Mouse (Mus musculus) adrenal gland, postnatal 10 days (tissue): Measurements from ENCODE around the gene Sardh. TPM values are rescaled to one million over a fixed set of nuclear protein-coding genes. Genes with fewer than 3 reads are reported as not detected.
A peak's percentile ranks its signal among the peaks of the same experiment; 100 is the strongest.

Experiments
- DNase-seq: peaks from one replicate; pipeline ENCODE4 v3.0.0; 2021; ENCODE audit warnings: mixed read lengths
- long read RNA-seq, 2 experiments: library from polyadenylated mRNA; stranded (forward); transcript quantifications; one replicate each; pipeline ENCODE4 v2.0.0; 2021
- total RNA-seq, 2 experiments: library from RNA; stranded (reverse); gene quantifications; 2 replicates each; pipeline ENCODE4 v1.2.3; 2021

The Sardh gene
- 10 to 100 TPM; 46.6 to 79.0 TPM for total RNA-seq
- long read RNA-seq, experiment 1, full-length matches to known transcripts: 104 of 154 reads
- long read RNA-seq, experiment 1, partial matches to known transcripts: 25 of 154 reads
- long read RNA-seq, experiment 1, other reads (novel, unspliced or antisense): 25 of 154 reads
- long read RNA-seq, experiment 2, full-length matches to known transcripts: 16 of 19 reads
- long read RNA-seq, experiment 2, partial matches to known transcripts: 2 of 19 reads
- long read RNA-seq, experiment 2, other reads (novel, unspliced or antisense): 1 of 19 reads

DNA sequence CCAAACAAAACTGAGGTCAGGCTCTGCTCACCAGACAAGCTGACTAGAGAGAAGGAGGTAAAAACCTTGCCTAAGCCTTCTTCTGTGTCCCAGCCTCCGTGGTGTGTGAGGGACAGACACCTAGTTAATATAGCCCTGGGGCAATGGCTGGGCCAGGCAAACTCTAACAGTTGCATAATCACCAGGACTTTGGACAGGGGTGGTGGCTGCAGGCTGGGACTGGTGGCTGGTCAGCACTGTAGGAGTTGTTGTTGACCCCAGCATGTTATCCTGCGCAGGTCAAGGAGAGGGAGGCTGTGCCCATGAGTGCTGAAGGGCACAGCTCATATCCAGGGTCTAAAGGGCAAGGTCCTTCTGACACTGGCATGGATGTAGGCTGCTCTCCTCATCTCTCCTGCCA is at the start of gene Sardh:
Gene Sardh (minus strand): TSS at position 127 of the 400 bp plus-strand sequence.
- DNase-seq: no peak

DNA sequence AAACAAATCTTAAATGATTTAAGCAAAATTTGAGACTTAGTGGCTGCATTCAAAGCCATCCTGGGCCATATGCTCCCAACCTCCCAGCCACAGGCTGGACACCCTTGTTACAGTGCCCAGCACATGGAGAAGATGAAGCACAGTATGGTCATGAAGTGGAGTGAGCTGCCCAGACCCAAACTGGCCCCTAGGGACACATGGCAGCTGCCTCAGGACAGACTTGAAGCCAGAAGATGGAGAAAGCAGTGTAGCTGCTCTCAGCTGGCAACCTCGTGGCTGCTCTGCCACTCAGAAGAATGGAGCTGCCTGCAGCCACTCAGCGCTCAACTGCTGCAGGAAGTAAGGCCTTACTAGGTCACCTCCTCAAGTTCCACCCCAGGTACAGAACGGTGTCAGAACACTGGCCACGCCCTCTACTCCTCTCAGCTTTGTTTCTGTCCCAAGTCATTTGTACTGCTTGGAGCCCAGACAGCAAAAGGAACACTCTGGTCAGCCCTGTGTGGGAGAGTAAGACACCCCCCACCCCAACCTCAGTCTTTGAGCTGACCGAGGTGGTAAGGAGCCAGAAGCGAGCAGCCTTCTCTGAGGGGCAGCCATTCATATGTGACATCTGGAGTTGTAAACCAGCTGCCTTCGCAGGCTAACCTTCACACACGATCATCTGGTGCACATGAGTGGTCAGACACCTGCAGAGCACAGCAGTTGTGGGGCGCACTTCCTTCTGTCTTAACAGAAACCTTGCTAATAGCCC is 48.7 kb upstream of the Sardh start:
- peak; percentile 39 for DNase-seq

DNA sequence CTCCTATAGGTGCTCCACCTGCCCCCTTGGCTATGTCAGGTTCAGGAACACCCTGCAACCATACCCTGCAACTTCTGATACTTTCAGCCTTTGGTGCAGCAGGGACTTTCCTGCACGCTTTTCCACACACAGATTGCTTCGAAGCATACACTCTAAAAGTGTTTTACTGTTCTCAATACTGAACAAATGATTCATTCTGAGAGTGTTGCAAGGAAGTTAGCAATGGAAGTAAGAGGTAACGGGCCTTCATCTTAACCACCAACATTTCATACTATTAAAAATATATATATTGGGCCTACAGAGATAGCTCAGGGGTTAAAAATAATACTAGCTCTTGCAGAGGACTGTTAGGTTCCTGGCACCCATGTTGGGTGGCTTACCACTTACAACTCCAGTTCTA is 46.6 kb upstream of the Sardh start:
- DNase-seq: no peak

DNA sequence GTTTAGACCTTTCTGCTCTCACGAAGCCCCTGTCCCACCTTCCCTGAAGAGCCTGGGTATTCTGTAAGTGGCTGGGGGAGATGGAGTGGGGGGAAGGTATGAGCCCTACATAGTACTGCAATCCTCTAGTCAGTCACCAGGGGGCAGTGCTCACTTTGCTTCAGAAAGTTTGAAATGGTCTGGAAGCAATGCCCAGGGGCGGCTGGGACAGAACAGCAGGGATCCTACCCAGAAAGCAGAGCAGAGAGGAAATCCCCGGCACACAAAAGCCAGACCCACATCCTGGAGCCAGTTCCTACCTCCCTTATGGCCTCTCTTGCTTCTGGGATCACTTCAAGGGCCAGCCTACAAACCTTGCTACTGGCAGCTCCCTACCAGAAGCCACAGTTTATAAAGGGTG is 40.9 kb upstream of the Sardh start:
- peak; percentile 90 for DNase-seq

DNA sequence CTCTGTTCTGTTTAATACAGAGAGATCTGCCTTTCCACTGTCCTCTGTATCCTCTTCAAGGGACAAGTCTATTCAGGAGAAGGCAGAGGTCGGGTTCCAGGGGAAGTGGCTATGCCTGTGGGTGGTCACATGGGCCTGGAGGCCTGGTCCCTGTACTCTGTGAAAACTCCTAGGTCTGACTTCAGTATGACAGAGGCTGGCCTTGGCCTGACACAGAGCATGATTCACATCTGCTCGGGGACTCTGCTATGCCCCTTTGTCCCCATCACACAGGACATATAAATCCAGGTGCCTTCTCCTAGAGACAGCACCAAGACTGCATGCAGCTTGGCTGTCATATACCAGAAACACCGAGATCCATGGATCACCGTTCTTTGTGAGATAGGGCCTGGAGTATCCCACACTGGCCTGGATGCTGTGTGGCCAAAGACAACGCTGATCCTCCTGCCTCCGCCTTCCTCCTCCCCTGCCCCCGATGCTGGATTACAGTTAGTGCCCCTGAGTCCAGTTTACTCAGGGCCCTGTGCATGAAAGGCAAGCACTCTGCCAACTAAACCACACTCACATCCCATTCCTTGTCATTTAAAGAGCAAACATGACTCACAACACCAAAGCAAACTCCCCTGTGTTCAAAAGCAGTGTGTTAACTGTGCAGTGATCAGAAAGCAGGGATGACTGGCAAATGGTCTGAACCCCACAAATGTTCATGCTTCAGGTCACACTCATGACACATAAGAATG is 39.0 kb upstream of the Sardh start:
- DNase-seq: peak; percentile 42

DNA sequence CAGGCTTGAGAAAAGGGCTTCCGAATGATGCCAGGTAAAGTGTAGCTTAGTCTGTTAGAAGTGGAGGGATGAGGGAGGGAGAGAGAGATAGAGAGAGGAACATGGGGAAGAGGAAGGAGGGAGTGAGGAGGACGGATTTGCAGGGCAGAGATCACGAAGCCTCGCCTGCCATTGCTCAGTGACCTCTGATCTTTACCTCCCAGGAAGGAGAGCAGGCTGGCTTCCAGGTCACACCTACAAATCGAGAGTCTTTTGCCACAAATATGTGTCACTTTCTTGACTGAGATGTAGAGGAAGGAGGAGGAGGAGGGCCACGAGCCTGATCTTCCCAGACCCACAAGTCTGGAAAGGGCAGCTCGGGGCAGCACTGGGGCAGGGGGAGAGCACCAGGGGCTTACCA is 36.3 kb upstream of the Sardh start:
- no peak for DNase-seq

DNA sequence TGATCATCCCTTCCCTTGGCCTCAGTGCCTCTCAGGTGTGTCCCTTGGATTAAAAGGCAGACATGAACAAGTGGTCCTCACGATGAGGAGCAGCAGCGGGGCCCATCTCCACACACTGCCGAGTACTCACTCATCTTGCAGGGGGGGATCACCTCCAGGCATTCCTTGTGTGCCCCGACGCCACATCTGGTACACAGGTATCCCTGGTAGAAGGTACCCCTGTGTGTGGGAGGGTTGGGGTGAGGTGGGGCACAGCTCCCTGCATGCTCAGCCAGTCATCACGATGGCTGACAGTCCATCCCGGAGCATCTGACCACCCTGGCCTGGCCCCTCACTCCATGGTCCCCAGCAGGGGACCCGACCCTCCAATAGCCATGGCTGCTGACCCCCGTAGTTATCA is 33.6 kb upstream of the Sardh start:
- DNase-seq: no peak

DNA sequence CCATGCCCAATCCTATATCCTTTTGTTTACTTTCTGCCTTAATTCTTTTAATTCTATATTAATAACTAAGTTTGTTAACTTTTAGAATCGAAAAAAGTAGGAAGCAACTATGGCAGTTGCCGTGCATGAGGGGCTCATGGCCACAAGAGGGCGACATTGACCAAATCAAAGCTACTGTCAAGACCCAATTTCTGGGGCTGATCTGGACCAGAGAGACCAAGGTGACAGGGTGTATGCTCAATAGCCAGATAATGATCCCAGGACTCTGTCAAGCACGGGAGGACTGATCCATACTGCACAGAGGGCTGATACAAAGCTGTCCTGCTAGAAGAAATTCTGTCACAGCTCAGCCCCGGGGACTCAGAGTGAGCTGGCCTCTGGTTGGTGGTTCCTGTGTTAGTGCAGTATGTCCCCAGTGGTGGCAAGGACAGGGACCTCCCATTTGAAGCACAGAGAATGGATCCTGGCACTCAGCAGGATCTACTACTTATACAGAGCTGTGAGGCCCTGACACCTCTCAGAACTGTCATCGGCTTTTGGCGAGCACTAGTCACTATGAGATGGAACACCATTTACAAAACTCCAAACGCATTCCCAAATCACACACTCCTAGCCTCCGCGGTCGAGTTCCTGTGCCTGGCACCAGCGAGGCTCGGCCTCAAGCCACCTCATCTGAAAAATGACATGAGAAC is 32.9 kb upstream of the Sardh start:
- peak; percentile 83 for DNase-seq

DNA sequence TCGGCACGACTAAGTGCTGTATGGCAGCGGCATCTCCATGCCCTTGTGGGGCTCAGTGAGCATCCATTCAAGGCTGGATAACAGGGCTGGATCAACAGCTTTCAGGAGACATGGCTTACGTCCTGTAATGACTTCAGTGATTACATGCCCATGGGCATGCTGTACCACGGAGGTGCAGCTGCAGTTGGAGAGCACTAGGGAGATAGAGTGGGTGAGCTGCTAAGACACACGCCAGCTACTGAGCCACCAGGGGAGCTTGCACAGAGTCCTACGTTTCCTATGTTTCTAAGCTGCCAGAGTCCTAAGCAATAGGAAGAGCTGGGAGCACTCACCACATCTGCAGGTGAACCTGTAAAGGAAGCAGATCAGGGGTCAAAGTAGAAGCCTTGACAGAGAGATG is 30.7 kb upstream of the Sardh start:
- no peak for DNase-seq

DNA sequence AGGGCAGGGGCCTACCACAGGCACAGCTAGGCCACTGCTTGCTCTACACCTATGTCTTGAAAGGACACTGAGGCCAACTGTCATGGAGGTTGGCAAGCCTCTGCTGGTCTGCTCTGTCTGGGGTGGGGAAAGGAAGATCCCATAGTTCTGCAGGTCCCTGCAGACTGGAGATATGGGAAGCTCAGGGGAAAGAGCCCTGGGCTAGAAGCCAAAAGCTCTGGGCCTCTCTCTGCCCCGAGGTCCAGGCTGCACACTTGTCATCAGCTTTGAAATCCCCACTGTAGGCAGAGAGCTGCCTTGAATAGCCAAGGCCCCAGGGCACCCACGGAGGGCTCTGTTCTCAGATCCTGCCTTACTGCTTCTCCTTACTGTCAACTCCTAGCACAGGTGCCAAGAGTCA is 20.2 kb upstream of the Sardh start:
- no peak for DNase-seq

DNA sequence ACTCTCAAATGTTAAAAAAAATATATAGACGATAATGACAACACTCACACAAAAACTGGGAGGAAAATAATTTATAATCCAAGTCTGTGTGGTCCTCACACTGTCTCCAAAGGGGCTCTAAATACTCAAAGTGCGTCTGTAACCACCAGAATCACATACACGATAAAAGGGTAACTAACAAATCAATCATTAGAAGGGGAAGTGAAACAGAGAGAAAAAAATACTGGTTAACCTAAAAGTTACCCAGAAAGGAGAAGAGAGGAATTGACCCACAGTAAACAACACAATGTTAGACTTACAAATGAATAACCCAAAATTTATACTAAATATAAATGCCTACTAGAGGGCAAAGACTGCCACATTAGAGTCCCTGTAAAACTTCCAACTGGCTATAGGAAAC is 17.7 kb upstream of the Sardh start:
- no peak for DNase-seq

DNA sequence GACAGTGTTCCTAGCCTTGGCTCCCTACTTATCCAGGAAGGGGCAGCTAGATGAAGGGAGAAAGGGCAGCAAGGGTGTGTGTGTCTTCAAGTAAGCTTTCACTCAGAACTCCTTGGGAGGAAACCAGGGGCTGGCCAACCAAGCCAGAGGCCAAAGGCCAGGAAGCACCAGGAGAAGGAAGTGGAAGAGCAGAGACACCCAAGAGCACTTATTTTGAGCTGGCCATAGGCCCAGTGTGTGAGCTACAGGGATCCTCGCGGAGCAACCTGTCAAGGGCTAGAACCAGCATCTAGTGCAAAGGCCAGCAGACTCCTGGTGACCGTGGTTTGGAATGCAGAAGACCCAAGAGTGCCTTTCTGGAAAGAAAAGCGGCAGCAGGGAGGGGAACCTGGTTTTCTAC is 14.8 kb upstream of the Sardh start:
- DNase-seq: peak; percentile 36

DNA sequence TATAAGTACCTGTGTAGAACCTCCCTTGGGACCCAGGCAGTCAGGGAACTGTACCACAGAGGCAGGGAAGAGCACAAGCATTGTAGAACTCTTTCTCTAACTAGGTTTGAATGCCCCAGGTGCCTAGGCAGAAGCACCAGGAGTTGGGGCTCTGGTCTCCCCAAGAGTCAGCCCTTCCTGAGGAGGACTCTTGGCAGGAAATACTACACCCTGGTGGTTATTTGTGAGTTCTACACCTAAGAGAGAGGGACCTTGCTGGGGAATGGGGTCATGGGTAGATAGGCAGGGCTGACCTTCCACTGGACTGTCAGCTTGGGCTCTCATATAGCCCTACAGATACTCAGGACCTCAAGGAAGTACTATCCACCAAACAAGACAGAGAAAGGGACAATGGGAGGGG is 3.3 kb upstream of the Sardh start:
- DNase-seq: no peak

DNA sequence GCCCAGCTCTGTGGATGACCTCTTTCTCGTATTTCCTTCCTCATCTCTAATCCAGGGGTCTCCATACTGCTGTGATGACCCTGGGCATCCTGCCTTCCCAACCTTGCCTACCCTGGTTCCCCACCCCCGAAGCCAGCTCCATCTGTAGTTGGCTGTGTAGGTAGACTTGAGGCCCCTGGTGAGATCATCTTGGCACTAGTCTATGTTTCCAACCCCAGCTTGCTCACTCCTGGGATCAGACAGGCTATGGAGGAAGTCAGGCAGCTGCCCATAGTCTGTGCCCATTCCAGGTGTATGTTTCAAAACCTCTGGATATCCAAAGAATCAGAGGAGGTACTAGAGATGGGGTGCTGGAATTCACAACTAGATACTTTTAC is 662 bp downstream of the Sardh start:
- no peak for DNase-seq

DNA sequence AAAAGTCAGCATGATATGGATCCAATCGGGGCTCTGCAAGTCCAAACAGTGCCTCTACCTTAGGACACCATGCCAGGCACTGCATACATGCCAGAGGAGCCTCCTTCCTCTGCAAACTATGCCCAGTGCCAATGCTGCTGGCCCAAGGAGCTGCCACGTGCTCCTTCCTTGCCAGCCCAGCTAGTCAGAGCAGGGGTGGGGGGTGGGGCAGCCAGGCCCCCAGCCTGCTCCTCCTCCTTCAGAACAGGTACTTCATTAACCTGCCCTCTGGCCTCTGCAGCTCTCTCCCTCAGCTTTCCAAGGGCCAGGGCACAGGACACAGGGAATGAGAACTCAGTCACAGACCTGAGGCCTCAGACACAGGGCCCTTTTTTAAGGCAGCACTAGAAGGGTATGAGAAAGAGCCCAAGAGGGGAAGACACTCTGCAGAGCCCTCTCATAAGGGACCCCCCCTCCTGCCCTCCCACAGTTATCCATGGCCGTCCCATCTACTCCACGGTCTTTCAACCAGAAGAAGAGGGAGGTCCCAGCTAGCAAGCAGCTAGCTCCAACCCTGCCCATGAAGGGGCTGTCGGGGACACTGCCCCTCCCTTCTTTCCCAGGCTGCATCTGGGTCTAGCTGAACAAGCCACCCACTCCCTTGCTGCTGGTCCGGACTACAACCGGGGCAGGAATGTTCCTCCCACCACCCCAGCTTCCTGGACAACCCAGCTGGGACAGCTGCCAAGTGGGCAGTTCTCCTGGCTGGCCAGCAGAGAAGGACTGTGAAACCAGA is 1.2 kb downstream of the Sardh start:
- peak; percentile 94 for DNase-seq

DNA sequence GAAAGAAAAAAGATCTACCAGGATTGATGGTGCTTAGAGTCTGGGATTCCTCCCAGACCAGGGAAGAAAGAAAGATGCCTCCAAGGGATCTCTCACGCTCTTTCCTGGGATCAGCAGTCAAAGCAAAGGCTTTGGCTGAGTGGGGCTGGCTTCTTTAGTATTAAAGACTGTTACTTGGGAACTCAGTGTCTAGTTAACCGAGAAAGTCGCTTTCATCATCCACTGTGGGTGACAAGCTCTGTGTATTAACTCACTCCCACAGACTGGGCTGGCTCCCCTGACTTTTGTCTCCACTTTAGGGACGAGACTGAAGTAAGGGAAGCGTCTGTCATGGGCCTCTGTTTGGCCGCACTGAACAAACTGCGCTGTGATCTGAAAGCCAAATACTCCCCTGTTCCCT is 2.2 kb downstream of the Sardh start:
- DNase-seq: no peak

DNA sequence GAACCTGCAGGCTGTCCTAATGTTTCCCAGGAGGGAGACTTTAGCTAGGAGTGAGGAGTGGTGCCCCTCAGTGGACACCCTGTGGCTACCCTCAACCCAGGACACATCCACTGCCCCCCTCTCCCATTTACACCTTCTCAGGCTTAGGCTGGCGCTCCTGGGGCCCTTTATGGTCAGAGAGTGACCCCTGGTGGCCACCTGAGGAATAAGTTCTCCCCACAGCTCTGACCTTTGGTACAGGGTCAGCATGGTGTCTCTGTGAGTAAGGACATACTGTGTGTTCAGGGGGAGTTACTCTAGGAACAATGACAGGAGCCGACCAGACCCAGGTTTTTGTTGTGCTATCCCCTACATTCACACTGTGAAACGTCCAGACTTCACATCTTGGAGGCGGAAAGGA is 10.8 kb downstream of the Sardh start:
- peak; percentile 82 for DNase-seq

DNA sequence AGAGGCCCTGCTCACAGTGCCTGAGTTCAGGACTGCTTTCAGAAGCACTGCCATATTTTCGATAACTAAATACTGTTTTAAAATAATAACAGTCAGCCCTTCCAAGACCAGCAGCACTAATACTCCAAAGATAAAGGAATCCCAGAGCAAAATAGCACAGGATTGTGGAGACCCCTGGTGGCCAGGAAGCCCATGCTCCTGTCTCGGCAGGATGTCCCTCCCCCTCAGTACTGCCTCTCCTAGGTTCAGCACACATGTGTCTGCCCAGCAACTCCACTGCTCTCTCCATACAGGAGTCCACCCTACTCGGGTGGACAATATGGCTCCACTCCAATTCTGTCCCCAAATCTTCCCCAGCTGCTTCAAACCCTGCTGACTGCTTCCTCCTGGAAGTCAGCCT is 12.4 kb downstream of the Sardh start:
- DNase-seq: peak; percentile 85

DNA sequence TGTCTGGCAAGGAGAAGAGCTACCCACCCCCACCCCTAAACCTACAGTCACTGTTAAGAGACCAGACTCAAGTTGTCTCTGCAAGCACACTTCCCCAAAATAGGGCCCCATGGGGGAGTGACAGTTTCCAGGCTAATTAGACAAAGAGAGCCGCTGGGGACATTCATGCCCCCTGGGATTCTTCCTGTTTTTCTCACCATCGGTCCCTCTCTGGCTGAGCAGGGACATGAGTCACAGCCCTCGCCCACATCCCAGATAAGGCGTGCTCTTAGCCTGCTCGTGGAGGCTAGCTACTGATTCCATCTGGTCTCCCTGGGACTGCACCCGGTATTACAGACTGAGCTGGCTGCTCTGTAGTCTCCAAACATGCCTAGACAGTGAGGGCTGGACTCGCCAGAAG is 15.8 kb downstream of the Sardh start:
- peak; percentile 44 for DNase-seq

DNA sequence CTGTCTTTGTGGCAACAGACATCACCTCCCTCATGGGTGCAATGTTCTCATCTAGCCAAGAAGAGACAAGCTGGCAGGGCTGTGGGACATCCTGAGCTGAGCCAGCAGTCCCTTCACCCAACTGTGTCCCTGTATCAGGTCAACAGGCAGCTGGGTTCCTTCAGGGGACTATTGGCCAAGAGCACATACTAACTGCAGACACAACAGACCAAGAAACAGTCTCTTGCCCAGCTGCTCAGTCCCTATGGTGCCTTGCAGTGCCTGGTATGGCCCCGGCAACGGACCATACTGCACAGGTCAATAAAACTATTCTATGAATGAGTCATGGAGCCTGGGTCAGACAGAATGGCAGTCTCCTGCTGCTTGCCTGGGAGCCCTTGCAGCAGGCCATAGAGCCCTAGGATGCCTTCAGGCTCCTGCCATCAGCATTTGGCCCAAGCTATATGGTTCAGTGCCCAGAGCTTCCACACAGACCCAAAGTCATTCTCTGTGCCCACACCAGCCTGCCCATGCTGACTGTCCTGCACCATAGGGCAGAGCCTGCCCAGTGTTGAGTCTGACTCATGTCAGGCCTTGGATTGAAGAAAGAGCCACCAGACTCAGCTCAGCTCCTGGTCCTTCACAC is 18.5 kb downstream of the Sardh start:
- DNase-seq: no peak

DNA sequence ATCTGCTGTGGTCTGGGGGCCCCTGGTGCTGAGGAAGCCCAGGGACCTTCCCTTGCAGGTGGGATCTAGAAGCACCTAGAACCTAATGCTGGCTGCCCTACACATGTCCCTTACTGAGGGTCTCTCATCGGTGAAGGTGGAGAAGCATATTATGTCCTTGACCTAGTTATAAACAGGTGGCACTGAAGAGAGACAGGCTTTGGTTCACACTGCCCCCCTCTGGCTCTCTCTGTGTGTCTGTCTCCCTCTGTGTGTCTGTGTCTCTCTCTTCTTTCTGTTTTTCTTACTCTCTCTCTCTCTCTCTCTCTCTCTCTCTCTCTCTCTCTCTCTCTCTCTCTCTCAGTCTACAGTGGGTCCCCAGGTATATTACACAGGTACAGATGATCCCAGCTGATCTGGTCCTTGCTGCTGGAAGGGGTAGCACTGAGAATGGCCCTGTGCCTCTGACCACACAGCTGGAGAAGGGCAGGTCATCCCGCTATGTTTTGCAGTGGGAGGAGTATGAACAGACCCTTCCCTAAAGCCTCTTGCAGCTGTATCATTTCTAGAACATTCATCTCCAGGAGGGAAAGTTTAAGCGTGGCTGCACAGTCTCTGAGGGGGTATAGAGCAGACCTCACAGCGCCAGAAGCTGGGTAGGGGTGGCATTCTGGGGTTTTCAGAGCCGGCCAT is 19.2 kb downstream of the Sardh start:
- no peak for DNase-seq
